Mouse (Mus musculus) myocyte (in vitro differentiated cells): Measurements from ENCODE around the gene Mllt11. TPM values are rescaled to one million over a fixed set of nuclear protein-coding genes. Genes with fewer than 3 reads are reported as not detected.

ENCODE experiments used
- H3K27me3 ChIP-seq: one replicate; pipeline ENCODE4 v1.6.1; 2011; ENCODE audit not compliant: control insufficient read depth, insufficient read depth, insufficient read length
- H3K36me3 ChIP-seq: one replicate; pipeline ENCODE4 v1.6.1; 2011; ENCODE audit not compliant: control insufficient read depth, insufficient read depth
- H3K4me2 ChIP-seq: one replicate; pipeline ENCODE4 v1.6.1; 2011; ENCODE audit warnings: low read depth, control low read depth
- H3K4me3 ChIP-seq: one replicate; pipeline ENCODE4 v1.5.1; 2011; ENCODE audit warnings: mild to moderate bottlenecking, control low read depth, moderate library complexity
- H3K79me2 ChIP-seq: one replicate; pipeline ENCODE4 v1.6.1; 2011; ENCODE audit not compliant: control insufficient read depth, insufficient read depth
- H3ac ChIP-seq: one replicate; pipeline ENCODE4 v1.6.1; 2011; ENCODE audit not compliant: control insufficient read depth, insufficient read length
- CEBPB ChIP-seq: IDR thresholded peaks from 2 replicates; pipeline ENCODE4 v1.6.1; 2011; ENCODE audit warnings: mild to moderate bottlenecking, moderate library complexity; ENCODE audit not compliant: poor library complexity, insufficient read depth, severe bottlenecking
- E2F4 ChIP-seq: IDR thresholded peaks from one replicate; pipeline ENCODE4 v1.6.1; 2011; ENCODE audit warnings: mild to moderate bottlenecking, control low read depth, moderate library complexity; ENCODE audit not compliant: insufficient read depth
- MAX ChIP-seq: IDR thresholded peaks from one replicate; pipeline ENCODE4 v1.6.1; 2011; ENCODE audit warnings: low read depth, mild to moderate bottlenecking, control low read depth
- MYOD1 ChIP-seq, 3 experiments: IDR thresholded peaks; one replicate each; pipeline ENCODE4 v1.6.1; 2011; ENCODE audit warnings: control low read depth in 2 of 3, low read depth in 2 of 3, mild to moderate bottlenecking in 2 of 3, moderate library complexity in 1 of 3; ENCODE audit not compliant: insufficient read length in 2 of 3, control insufficient read depth in 1 of 3
- MYOG ChIP-seq, 3 experiments: IDR thresholded peaks; one replicate each; pipeline ENCODE4 v1.6.1; 2011; ENCODE audit warnings: control low read depth in 2 of 3, low read depth in 2 of 3, mild to moderate bottlenecking in 2 of 3; ENCODE audit not compliant: insufficient read length in 2 of 3, control insufficient read depth in 1 of 3, insufficient read depth in 1 of 3
- POLR2A ChIP-seq: IDR thresholded peaks from one replicate; pipeline ENCODE4 v1.6.1; 2011; ENCODE audit warnings: low read depth, mild to moderate bottlenecking, control low read depth, moderate library complexity; ENCODE audit not compliant: insufficient read length
- POLR2AphosphoS2 ChIP-seq: IDR thresholded peaks from one replicate; pipeline ENCODE4 v1.6.1; 2011; ENCODE audit warnings: low read depth, control low read depth; ENCODE audit not compliant: insufficient read length
- REST ChIP-seq: IDR thresholded peaks from one replicate; pipeline ENCODE4 v1.6.1; 2011; ENCODE audit warnings: mild to moderate bottlenecking, control low read depth, moderate library complexity; ENCODE audit not compliant: insufficient read depth, insufficient read length
- SRF ChIP-seq: IDR thresholded peaks from one replicate; pipeline ENCODE4 v1.6.1; 2011; ENCODE audit warnings: low read depth; ENCODE audit not compliant: control insufficient read depth, insufficient read length
- TCF12 ChIP-seq: IDR thresholded peaks from one replicate; pipeline ENCODE4 v1.6.1; 2011; ENCODE audit warnings: mild to moderate bottlenecking, control low read depth; ENCODE audit not compliant: poor library complexity, insufficient read depth, severe bottlenecking
- TCF3 ChIP-seq: IDR thresholded peaks from one replicate; pipeline ENCODE4 v1.6.1; 2011; ENCODE audit warnings: low read depth, control low read depth; ENCODE audit not compliant: insufficient read length
- USF1 ChIP-seq: IDR thresholded peaks from one replicate; pipeline ENCODE4 v1.6.1; 2011; ENCODE audit warnings: low read depth, mild to moderate bottlenecking, control low read depth, moderate library complexity
- polyA plus RNA-seq: library from polyadenylated mRNA; unstranded; fragments of >200 nt; fragmentation: generic; extraction: Trizol; gene quantifications from one replicate; pipeline ENCODE4 v1.2.1, GENCODE M21; 2012; ENCODE audit warnings: missing spikeins

Mllt11 gene
- polyA plus RNA-seq, 1 experiment: 51.9 TPM

- H3K27me3 ChIP-seq: no peaks in the 10 kb centered on the region
- peaks cover 17% of the 10 kb centered on the region for H3K36me3 ChIP-seq
Observed at GRCm38 (mm10) chr3:95210585-95210984, 21.4 kb downstream of the Mllt11 start.

GRCm38 (mm10) chr3:95208286-95208685, 23.7 kb downstream of the Mllt11 start:
- no peak overlapping the region for H3ac ChIP-seq
- H3K36me3 ChIP-seq: peaks cover 14% of the 10 kb centered on the region
- no peaks in the 10 kb centered on the region for H3K79me2 ChIP-seq
- TF ChIP-seq SRF (no peak), MYOG (IDR thresholded peaks at IDR 0.05; ENCODE audit: control insufficient read depth in 1 of 3, insufficient read depth in 1 of 3, insufficient read length in 2 of 3, low read depth in 2 of 3) (no peak), E2F4 (no peak), USF1 (no peak), POLR2AphosphoS2 (no peak)
- H3K27me3 ChIP-seq: no peaks in the 10 kb centered on the region
- no peak overlapping the region for H3K4me3 ChIP-seq
- H3K4me2 ChIP-seq: no peak overlapping the region

More at GRCm38 (mm10) chr3:95210585-95210984, 21.4 kb downstream of the Mllt11 start:
- Histone ChIP-seq H3ac (no peak overlapping the region), H3K4me2 (no peak overlapping the region), H3K79me2 (no peaks in the 10 kb centered on the region), H3K4me3 (no peak overlapping the region)
- TF ChIP-seq MYOD1 (IDR thresholded peaks at IDR 0.05; ENCODE audit: control insufficient read depth in 1 of 3, insufficient read length in 2 of 3, low read depth in 2 of 3): no peak
- TF ChIP-seq REST: no peak
- no peak for TF ChIP-seq MAX
- no peak for TF ChIP-seq E2F4
- TF ChIP-seq MYOG (IDR thresholded peaks at IDR 0.05; ENCODE audit: control insufficient read depth in 1 of 3, insufficient read depth in 1 of 3, insufficient read length in 2 of 3, low read depth in 2 of 3): no peak
- no peak for TF ChIP-seq POLR2AphosphoS2
- no peak for TF ChIP-seq SRF
- TF ChIP-seq USF1: no peak
- no peak for TF ChIP-seq TCF12
- no peak for TF ChIP-seq TCF3
- TF ChIP-seq POLR2A: no peak
- no peak for TF ChIP-seq CEBPB

GRCm38 (mm10) chr3:95203880-95204279, 28.1 kb downstream of the Mllt11 start:
- peaks cover 44% of the 10 kb centered on the region for H3K36me3 ChIP-seq
- no peak overlapping the region for H3K4me3 ChIP-seq
- no peak overlapping the region for H3K4me2 ChIP-seq
- TF ChIP-seq CEBPB (no peak), MYOD1 (IDR thresholded peaks at IDR 0.05; ENCODE audit: control insufficient read depth in 1 of 3, insufficient read length in 2 of 3, low read depth in 2 of 3) (no peak), USF1 (no peak), TCF3 (no peak), POLR2A (no peak), POLR2AphosphoS2 (no peak), E2F4 (no peak), REST (no peak)
- H3K27me3 ChIP-seq: no peaks in the 10 kb centered on the region
- no peaks in the 10 kb centered on the region for H3K79me2 ChIP-seq
- no peak overlapping the region for H3ac ChIP-seq

GRCm38 (mm10) chr3:95200562-95200961, 31.4 kb downstream of the Mllt11 start:
- Histone ChIP-seq H3ac (no peak overlapping the region), H3K4me3 (no peak overlapping the region), H3K36me3 (peaks cover 56% of the 10 kb centered on the region), H3K79me2 (no peaks in the 10 kb centered on the region), H3K27me3 (no peaks in the 10 kb centered on the region), H3K4me2 (no peak overlapping the region)
- TF ChIP-seq TCF3: no peak
- TF ChIP-seq E2F4: no peak
- TF ChIP-seq TCF12: no peak
- no peak for TF ChIP-seq REST
- no peak for TF ChIP-seq SRF
- no peak for TF ChIP-seq POLR2A
- TF ChIP-seq USF1: no peak
- TF ChIP-seq MYOG (IDR thresholded peaks at IDR 0.05; ENCODE audit: control insufficient read depth in 1 of 3, insufficient read depth in 1 of 3, insufficient read length in 2 of 3, low read depth in 2 of 3): no peak
- TF ChIP-seq MYOD1 (IDR thresholded peaks at IDR 0.05; ENCODE audit: control insufficient read depth in 1 of 3, insufficient read length in 2 of 3, low read depth in 2 of 3): no peak
- TF ChIP-seq MAX: no peak
- TF ChIP-seq POLR2AphosphoS2: no peak
- TF ChIP-seq CEBPB: no peak

- Histone ChIP-seq H3K36me3 (peaks cover 54% of the 10 kb centered on the region), H3K79me2 (no peaks in the 10 kb centered on the region)
Observed at GRCm38 (mm10) chr3:95200132-95200531, 31.8 kb downstream of the Mllt11 start.

More at GRCm38 (mm10) chr3:95200132-95200531, 31.8 kb downstream of the Mllt11 start:
- no peaks in the 10 kb centered on the region for H3K27me3 ChIP-seq
- TF ChIP-seq CEBPB (no peak), REST (no peak), POLR2AphosphoS2 (no peak)
- H3ac ChIP-seq: no peak overlapping the region
- H3K4me2 ChIP-seq: no peak overlapping the region
- H3K4me3 ChIP-seq: no peak overlapping the region
